Mouse (Mus musculus): ENCODE measurements around the gene Atf6b. TPM values are rescaled to one million over a fixed set of nuclear protein-coding genes. Genes with fewer than 3 reads are reported as not detected.

The Atf6b gene
- polyA plus RNA-seq, 1 experiment: 31.3 TPM

DNA sequence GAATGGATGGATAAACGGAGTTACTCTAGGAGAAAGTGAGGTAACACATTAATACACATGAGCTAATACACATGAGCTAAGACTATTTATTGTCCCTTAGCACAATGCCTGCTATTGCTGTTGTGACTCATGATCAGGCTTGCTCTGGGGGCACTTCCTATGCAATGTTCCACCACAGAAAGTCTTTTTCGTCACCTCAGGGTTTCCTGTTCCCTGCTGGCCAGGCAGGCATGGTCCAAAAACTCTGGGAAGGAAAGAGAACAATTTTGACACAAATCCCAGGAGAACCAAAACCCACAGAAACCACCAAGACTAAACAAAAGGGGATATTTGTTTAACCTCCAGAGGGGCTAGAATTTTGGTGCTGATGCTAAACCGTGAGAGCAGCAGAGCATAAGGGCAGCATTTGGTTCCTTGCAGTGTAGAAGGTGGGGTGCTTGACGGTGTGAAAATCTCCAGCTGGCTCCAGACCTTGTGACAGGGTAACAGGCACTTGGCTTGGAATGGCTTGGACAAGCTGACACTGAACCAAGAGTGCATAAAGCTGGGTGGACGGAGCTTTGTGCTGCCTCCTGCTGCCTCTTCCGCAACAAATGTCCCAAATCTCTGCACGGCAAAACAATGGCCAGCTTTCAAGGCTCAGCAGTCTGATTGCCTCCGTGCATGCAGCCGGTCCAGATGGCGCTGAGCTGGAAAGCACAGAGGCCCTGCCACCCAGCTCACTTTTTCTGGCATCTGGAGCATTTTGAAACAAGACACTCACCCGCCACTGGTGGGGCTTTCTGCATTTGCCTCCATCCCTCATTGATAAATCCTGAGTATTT is 6.0 kb upstream of the Atf6b start:
- Histone ChIP-seq H3K27me3 (ENCODE audit: control insufficient read depth, insufficient read depth, low read length, poor library complexity, severe bottlenecking) (no peaks in the 10 kb centered on the region), H3K36me3 (ENCODE audit: control insufficient read depth, insufficient read depth, low read length, poor library complexity, severe bottlenecking) (no peaks in the 10 kb centered on the region), H3K4me1 (ENCODE audit: control insufficient read depth, insufficient read depth, low read length) (no peaks in the 10 kb centered on the region), H3K9me3 (replicated peaks; ENCODE audit: control insufficient read depth, insufficient read depth, low read length, poor library complexity, severe bottlenecking) (no peaks in the 10 kb centered on the region), H3K27ac (ENCODE audit: insufficient read depth, low read length) (no peak overlapping the region), H3K9ac (ENCODE audit: low read depth, poor library complexity, severe bottlenecking) (no peak overlapping the region), H3K4me3 (ENCODE audit: low read depth, low read length) (no peak overlapping the region)
- TF ChIP-seq EP300 (IDR thresholded peaks at IDR 0.05; ENCODE audit: insufficient read depth, low read depth, low read length) (no peak), CTCF (IDR thresholded peaks at IDR 0.05; ENCODE audit: low read depth, low read length) (no peak), POLR2A (IDR thresholded peaks at IDR 0.05; ENCODE audit: insufficient read depth, low read length) (no peak)

DNA sequence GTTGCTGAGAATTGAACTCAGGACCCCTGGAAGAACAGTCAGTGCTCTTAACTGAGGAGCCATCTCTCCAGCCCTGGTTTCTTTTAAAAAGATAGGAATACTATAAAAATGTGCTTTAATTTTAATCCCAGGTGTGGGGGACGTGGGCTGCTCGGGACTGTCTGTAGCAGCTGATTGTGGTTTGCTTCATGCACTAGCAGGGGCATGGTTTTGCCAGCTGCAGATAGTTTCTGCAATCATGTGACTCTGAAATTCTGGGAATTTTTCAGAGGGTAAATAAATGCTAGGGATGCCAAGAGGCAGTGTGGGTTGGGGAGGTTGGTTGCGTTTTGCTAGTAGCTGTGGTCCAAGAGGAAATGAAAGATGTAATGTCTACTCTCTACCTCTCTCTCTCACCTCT is 5.0 kb upstream of the Atf6b start:
- Histone ChIP-seq H3K27me3 (ENCODE audit: control insufficient read depth, insufficient read depth, low read length, poor library complexity, severe bottlenecking) (no peaks in the 10 kb centered on the region), H3K4me1 (ENCODE audit: control insufficient read depth, insufficient read depth, low read length) (no peaks in the 10 kb centered on the region), H3K36me3 (ENCODE audit: control insufficient read depth, insufficient read depth, low read length, poor library complexity, severe bottlenecking) (no peaks in the 10 kb centered on the region), H3K4me3 (ENCODE audit: low read depth, low read length) (no peak overlapping the region), H3K27ac (ENCODE audit: insufficient read depth, low read length) (no peak overlapping the region), H3K9ac (ENCODE audit: low read depth, poor library complexity, severe bottlenecking) (no peak overlapping the region), H3K9me3 (replicated peaks; ENCODE audit: control insufficient read depth, insufficient read depth, low read length, poor library complexity, severe bottlenecking) (no peaks in the 10 kb centered on the region)
- TF ChIP-seq CTCF (IDR thresholded peaks at IDR 0.05; ENCODE audit: low read depth, low read length): no peak
- TF ChIP-seq POLR2A (IDR thresholded peaks at IDR 0.05; ENCODE audit: insufficient read depth, low read length): no peak
- TF ChIP-seq EP300 (IDR thresholded peaks at IDR 0.05; ENCODE audit: insufficient read depth, low read depth, low read length): no peak

DNA sequence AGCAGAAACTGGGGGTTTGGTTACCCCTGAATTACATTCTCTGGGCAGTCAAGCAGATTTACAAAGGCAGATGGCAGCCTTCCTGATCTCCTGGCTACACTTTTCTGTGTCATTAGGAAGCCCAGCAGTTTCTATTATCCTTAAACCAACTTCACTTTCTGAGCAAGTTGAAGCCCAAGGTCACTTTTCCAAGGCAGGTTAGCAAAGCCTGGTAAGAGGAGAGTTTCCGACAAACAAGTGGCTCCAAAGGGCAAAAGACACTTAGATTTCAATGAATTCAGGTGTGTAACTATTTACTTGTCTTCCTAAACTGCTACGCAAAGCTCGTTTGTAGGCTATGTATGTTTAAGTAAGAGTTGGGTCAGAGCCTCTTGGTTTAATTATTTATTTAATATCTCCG is 3.6 kb upstream of the Atf6b start:
- no peak overlapping the region for H3K4me3 ChIP-seq (ENCODE audit: low read depth, low read length)
- H3K9ac ChIP-seq (ENCODE audit: low read depth, poor library complexity, severe bottlenecking): no peak overlapping the region
- H3K27ac ChIP-seq (ENCODE audit: insufficient read depth, low read length): no peak overlapping the region
- TF ChIP-seq POLR2A (IDR thresholded peaks at IDR 0.05; ENCODE audit: insufficient read depth, low read length): no peak
- TF ChIP-seq EP300 (IDR thresholded peaks at IDR 0.05; ENCODE audit: insufficient read depth, low read depth, low read length): no peak
- TF ChIP-seq CTCF (IDR thresholded peaks at IDR 0.05; ENCODE audit: low read depth, low read length): no peak
- H3K4me1 ChIP-seq (ENCODE audit: control insufficient read depth, insufficient read depth, low read length): no peaks in the 10 kb centered on the region
- no peaks in the 10 kb centered on the region for H3K27me3 ChIP-seq (ENCODE audit: control insufficient read depth, insufficient read depth, low read length, poor library complexity, severe bottlenecking)
- no peaks in the 10 kb centered on the region for H3K36me3 ChIP-seq (ENCODE audit: control insufficient read depth, insufficient read depth, low read length, poor library complexity, severe bottlenecking)
- no peaks in the 10 kb centered on the region for H3K9me3 ChIP-seq (replicated peaks; ENCODE audit: control insufficient read depth, insufficient read depth, low read length, poor library complexity, severe bottlenecking)

DNA sequence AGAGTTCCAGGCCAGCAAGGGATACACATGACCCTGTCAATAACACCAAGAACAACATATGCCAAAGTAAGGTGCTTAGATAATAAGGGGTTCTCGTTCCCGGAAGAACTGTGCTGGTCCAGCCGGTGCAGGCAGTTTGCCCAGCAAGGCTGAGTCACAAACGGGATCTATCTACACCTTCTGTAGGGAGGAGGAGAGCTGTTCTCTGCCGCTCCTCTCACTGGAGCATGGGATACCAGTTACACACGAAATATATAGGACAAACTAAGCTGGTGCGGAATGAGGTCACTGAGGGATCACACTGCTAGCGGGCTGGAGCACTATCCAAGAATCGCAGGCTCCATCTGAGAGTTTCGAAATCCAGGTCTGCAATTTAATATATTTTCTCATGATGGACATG is 3.0 kb upstream of the Atf6b start:
- Histone ChIP-seq H3K9ac (ENCODE audit: low read depth, poor library complexity, severe bottlenecking) (no peak overlapping the region), H3K27me3 (ENCODE audit: control insufficient read depth, insufficient read depth, low read length, poor library complexity, severe bottlenecking) (no peaks in the 10 kb centered on the region), H3K4me1 (ENCODE audit: control insufficient read depth, insufficient read depth, low read length) (no peaks in the 10 kb centered on the region), H3K9me3 (replicated peaks; ENCODE audit: control insufficient read depth, insufficient read depth, low read length, poor library complexity, severe bottlenecking) (no peaks in the 10 kb centered on the region), H3K4me3 (ENCODE audit: low read depth, low read length) (no peak overlapping the region), H3K36me3 (ENCODE audit: control insufficient read depth, insufficient read depth, low read length, poor library complexity, severe bottlenecking) (no peaks in the 10 kb centered on the region), H3K27ac (ENCODE audit: insufficient read depth, low read length) (no peak overlapping the region)
- TF ChIP-seq POLR2A (IDR thresholded peaks at IDR 0.05; ENCODE audit: insufficient read depth, low read length) (no peak), EP300 (IDR thresholded peaks at IDR 0.05; ENCODE audit: insufficient read depth, low read depth, low read length) (no peak), CTCF (IDR thresholded peaks at IDR 0.05; ENCODE audit: low read depth, low read length) (no peak)

DNA sequence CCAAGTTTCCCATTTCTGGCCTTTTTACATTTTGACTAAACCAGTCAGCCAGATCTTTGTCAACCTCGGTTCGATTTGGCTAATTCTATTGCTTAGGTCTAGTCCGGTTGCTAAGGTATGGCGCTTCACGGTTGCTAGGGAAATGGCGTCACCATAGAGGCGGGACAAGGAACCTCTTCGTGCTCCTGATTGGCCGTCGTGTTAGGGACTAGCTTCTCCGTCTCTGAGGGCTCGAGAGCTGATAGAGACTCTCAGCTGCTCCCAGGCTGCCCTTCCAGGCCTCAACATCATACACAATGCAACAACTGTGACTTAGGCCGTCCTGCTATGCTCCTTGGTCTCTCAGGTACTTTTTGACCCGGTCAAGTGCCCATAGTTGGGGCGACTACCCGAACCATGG is 2.3 kb upstream of the Atf6b start, which contains the start of gene Fkbpl:
TSS of gene Fkbpl (plus strand) at position 157 of the 400 bp plus-strand sequence.
- peak within 1 kb of the TSS; percentile 98 for H3K4me3 ChIP-seq (ENCODE audit: low read depth, low read length)
- no peaks in the 10 kb centered on the region for H3K27me3 ChIP-seq (ENCODE audit: control insufficient read depth, insufficient read depth, low read length, poor library complexity, severe bottlenecking)
- H3K27ac ChIP-seq (ENCODE audit: insufficient read depth, low read length): no peak within 1 kb of the TSS; the same call in 1 of the 2 replicates
- peaks cover 4% of the 10 kb centered on the region; the same call in 1 of the 2 replicates for H3K36me3 ChIP-seq (ENCODE audit: control insufficient read depth, insufficient read depth, low read length, poor library complexity, severe bottlenecking)
- H3K9me3 ChIP-seq (replicated peaks; ENCODE audit: control insufficient read depth, insufficient read depth, low read length, poor library complexity, severe bottlenecking): no peaks in the 10 kb centered on the region
- H3K4me1 ChIP-seq (ENCODE audit: control insufficient read depth, insufficient read depth, low read length): no peaks in the 10 kb centered on the region
- peak within 1 kb of the TSS; percentile 49 for H3K9ac ChIP-seq (ENCODE audit: low read depth, poor library complexity, severe bottlenecking)
- no peak for TF ChIP-seq POLR2A (IDR thresholded peaks at IDR 0.05; ENCODE audit: insufficient read depth, low read length)
- no peak for TF ChIP-seq CTCF (IDR thresholded peaks at IDR 0.05; ENCODE audit: low read depth, low read length)
- TF ChIP-seq EP300 (IDR thresholded peaks at IDR 0.05; ENCODE audit: insufficient read depth, low read depth, low read length): no peak

DNA sequence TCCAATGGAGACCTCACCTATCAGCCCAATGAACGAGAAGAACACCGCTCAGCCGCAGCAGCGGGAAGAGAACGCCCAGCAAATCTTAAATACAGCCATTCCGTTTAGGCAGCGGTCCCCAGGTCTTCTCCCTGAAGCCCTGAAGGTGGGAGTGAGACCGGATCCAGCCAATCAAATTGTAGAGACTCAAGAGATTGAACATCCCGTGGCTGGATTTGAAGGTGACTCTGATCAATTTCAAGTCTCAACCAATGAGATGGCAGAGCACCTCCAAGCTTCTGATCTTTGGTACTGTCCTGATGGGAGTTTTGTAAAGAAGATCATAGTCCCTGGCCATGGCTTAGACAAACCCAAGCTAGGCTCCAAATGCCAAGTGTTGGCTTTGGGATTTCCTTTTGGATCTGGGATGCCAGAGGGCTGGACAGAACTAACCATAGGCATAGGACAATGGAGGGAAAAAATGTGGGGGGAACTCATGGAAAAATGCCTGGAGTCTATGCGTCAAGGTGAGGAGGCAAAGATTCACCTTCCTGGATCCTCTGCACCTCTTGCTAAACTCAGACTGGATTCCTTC is 1.6 kb upstream of the Atf6b start:
- peak overlapping the region; percentile 49 for H3K9ac ChIP-seq (ENCODE audit: low read depth, poor library complexity, severe bottlenecking)
- peak overlapping the region; percentile 98 for H3K4me3 ChIP-seq (ENCODE audit: low read depth, low read length)
- no peaks in the 10 kb centered on the region for H3K4me1 ChIP-seq (ENCODE audit: control insufficient read depth, insufficient read depth, low read length)
- H3K27ac ChIP-seq (ENCODE audit: insufficient read depth, low read length): no peak overlapping the region
- TF ChIP-seq CTCF (IDR thresholded peaks at IDR 0.05; ENCODE audit: low read depth, low read length) (no peak), EP300 (IDR thresholded peaks at IDR 0.05; ENCODE audit: insufficient read depth, low read depth, low read length) (no peak), POLR2A (IDR thresholded peaks at IDR 0.05; ENCODE audit: insufficient read depth, low read length) (no peak)
- peaks cover 4% of the 10 kb centered on the region; the same call in 1 of the 2 replicates for H3K36me3 ChIP-seq (ENCODE audit: control insufficient read depth, insufficient read depth, low read length, poor library complexity, severe bottlenecking)
- H3K27me3 ChIP-seq (ENCODE audit: control insufficient read depth, insufficient read depth, low read length, poor library complexity, severe bottlenecking): no peaks in the 10 kb centered on the region
- no peaks in the 10 kb centered on the region for H3K9me3 ChIP-seq (replicated peaks; ENCODE audit: control insufficient read depth, insufficient read depth, low read length, poor library complexity, severe bottlenecking)
